Mouse (Mus musculus) hindbrain, embryonic 12.5 days (tissue): ENCODE measurements at regions not wholly inside any gene's neighbourhood (a gene's known extent, or its start where the extent isn't known, plus 50 kb on each side); places are given as distances from the start of the nearest gene placed in this dataset.

Source experiments
- ATAC-seq: fragments of 200-750 bp; cut with Nextera tagmentation; 2 replicates; pipeline ENCODE4 v1.8.0; 2017; ENCODE audit warnings: moderate TSS enrichment; ENCODE audit not compliant: low FRiP score
- H3K27ac ChIP-seq: fragments of 300-500 bp; sonication (generic); 2 replicates; pipeline ENCODE4 v1.5.1; 2016; ENCODE audit warnings: mild to moderate bottlenecking
- H3K27me3 ChIP-seq: fragments of 300-500 bp; sonication (generic); 2 replicates; pipeline ENCODE4 v1.6.1; 2016; ENCODE audit warnings: mild to moderate bottlenecking
- H3K36me3 ChIP-seq: fragments of 300-500 bp; sonication (generic); 2 replicates; pipeline ENCODE4 v1.6.1; 2016; ENCODE audit warnings: mild to moderate bottlenecking
- H3K4me1 ChIP-seq: fragments of 300-500 bp; sonication (generic); 2 replicates; pipeline ENCODE4 v1.6.1; 2016
- H3K4me2 ChIP-seq: fragments of 300-500 bp; sonication (generic); replicated peaks from 2 replicates; pipeline ENCODE4 v1.6.1; 2016; ENCODE audit warnings: mild to moderate bottlenecking
- H3K4me3 ChIP-seq: fragments of 300-500 bp; sonication (generic); 2 replicates; pipeline ENCODE4 v1.5.1; 2016; ENCODE audit warnings: mild to moderate bottlenecking
- H3K9ac ChIP-seq: fragments of 300-500 bp; sonication (generic); 2 replicates; pipeline ENCODE4 v1.6.1; 2016; ENCODE audit warnings: mild to moderate bottlenecking, moderate library complexity
- H3K9me3 ChIP-seq: fragments of 300-500 bp; sonication (generic); replicated peaks from 2 replicates; pipeline ENCODE4 v1.6.1; 2016; ENCODE audit warnings: mild to moderate bottlenecking
- WGBS: fragments of 180-500 bp; shearing (Covaris S2); methylation state at CpG from one replicate; pipeline ENCODE4 v1.1.7; 2016; 5-methylcytosine and 5-hydroxymethylcytosine counted together

DNA sequence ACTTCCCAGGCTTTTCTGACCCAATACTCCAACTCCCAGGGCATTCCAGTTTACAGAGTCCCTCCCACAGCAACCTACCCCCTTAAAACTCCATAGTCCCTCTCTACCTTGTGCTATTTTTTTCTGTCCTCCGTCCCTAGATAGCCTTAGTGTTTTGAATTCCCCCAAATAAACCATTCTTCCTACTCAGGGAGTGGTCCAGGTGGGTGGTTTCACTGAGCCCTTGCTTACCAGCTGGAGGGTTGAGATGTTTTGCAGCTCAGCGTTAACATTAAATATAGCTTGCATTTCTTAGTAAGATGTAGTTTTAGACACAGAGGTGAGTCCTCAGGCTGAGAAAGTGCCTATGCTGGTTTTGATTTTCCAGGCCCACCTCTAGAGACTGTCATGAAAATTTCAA lies 313.0 kb downstream of the Bmper start:
- Histone ChIP-seq H3K4me1 (no peaks in the 10 kb centered on the region), H3K4me3 (no peak overlapping the region), H3K36me3 (no peaks in the 10 kb centered on the region), H3K4me2 (no peak overlapping the region), H3K9me3 (no peaks in the 10 kb centered on the region), H3K27me3 (no peaks in the 10 kb centered on the region), H3K27ac (no peak overlapping the region), H3K9ac (no peak overlapping the region)
- 80% methylated on average over 2 of the region's 2 CpGs for WGBS
- ATAC-seq, result no peak

DNA sequence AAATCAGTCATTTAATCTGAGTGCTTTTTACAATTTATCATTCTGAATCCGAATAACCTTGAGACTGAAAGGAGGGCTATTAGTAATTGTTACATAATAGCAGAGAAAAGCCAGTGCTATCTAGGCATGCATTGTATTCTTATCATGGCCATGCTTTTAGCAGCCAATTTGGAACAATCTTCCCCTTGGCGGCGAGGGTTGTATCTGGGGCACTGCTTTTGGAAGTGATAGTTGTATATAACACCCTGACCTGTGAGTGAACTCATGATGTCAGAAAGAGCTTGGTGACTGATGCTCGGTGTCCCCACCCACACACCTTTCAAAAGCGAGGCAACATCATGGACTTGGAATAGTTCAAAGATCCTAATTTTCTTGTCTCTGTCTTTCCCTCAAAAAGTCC lies 315.2 kb downstream of the Bmper start:
- Histone ChIP-seq H3K9ac (no peak overlapping the region), H3K27me3 (no peaks in the 10 kb centered on the region), H3K4me1 (no peaks in the 10 kb centered on the region), H3K27ac (no peak overlapping the region), H3K9me3 (no peaks in the 10 kb centered on the region), H3K36me3 (no peaks in the 10 kb centered on the region), H3K4me2 (no peak overlapping the region), H3K4me3 (no peak overlapping the region)
- WGBS, result 83% methylated on average over 5 of the region's 5 CpGs
- no peak for ATAC-seq

DNA sequence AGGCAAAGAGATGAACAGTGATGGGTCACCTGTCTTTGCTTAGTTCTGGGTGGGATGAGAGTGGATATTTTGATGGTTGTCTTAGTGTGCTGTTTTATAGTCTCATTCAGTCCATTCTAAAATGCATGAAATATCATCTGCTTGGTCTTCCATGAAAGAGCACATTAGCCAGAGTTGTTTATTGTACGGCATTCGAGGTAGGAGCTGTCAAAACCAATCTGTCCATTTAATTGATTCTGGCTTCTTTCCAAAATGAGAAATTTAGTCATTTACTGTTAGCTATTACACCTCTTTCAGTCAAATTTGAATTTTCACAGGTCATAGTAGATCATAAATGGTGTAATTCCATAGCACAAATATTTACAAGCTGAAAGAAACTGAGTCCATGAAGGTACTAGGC lies 328.8 kb downstream of the Bmper start:
- no peak for ATAC-seq
- Histone ChIP-seq H3K27ac (no peak overlapping the region), H3K4me1 (no peaks in the 10 kb centered on the region), H3K9me3 (no peaks in the 10 kb centered on the region), H3K9ac (no peak overlapping the region), H3K4me2 (no peak overlapping the region), H3K36me3 (no peaks in the 10 kb centered on the region), H3K27me3 (no peaks in the 10 kb centered on the region), H3K4me3 (no peak overlapping the region)
- WGBS, result 73% methylated on average over 2 of the region's 2 CpGs

- no peak for ATAC-seq
- H3K27ac ChIP-seq, result no peak overlapping the region
- H3K9me3 ChIP-seq, result no peaks in the 10 kb centered on the region
- no peak overlapping the region for H3K4me3 ChIP-seq
- H3K4me1 ChIP-seq, result no peaks in the 10 kb centered on the region
- H3K27me3 ChIP-seq, result no peaks in the 10 kb centered on the region
- H3K36me3 ChIP-seq, result no peaks in the 10 kb centered on the region
- H3K9ac ChIP-seq, result no peak overlapping the region
- WGBS, result 87% methylated on average over 1 of the region's 1 CpGs
- no peak overlapping the region for H3K4me2 ChIP-seq
These were observed 330.9 kb downstream of the Bmper start for GRCm38 (mm10) chr9:23553766-23554165.

GRCm38 (mm10) chr9:23557601-23558000 lies 334.7 kb downstream of the Bmper start:
- Histone ChIP-seq H3K36me3 (no peaks in the 10 kb centered on the region), H3K4me2 (no peak overlapping the region), H3K27ac (no peak overlapping the region), H3K27me3 (no peaks in the 10 kb centered on the region), H3K9ac (no peak overlapping the region), H3K4me3 (no peak overlapping the region), H3K9me3 (no peaks in the 10 kb centered on the region), H3K4me1 (no peaks in the 10 kb centered on the region)
- ATAC-seq, result no peak
- WGBS, result 88% methylated on average over 3 of the region's 3 CpGs

GRCm38 (mm10) chr9:23561924-23562323 lies 339.0 kb downstream of the Bmper start:
- Histone ChIP-seq H3K4me1 (no peaks in the 10 kb centered on the region), H3K27me3 (no peaks in the 10 kb centered on the region), H3K4me3 (no peak overlapping the region), H3K9ac (no peak overlapping the region), H3K27ac (no peak overlapping the region), H3K9me3 (no peaks in the 10 kb centered on the region), H3K4me2 (no peak overlapping the region), H3K36me3 (no peaks in the 10 kb centered on the region)
- no peak for ATAC-seq
- WGBS, result 73% methylated on average over 3 of the region's 3 CpGs

DNA sequence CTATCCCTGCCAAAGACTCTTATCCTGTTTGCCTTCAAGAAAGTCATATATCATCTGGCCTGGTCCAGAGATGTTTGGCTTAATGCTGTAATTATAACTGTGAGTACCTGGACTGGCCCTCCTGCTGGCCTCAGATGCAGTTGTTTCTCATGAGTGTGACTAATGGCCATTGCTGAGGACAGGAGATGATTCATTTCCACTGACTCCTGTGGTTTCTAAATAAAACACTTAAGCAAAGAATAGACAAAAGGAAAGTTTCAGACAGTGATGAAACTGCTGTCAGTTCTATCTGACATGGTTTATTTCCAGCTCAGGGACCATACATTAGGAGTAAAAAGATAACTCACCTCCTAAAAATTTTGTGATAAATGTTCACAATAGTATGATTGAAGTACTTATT lies 344.2 kb downstream of the Bmper start:
- no peak overlapping the region for H3K9ac ChIP-seq
- H3K27ac ChIP-seq, result no peak overlapping the region
- H3K36me3 ChIP-seq, result no peaks in the 10 kb centered on the region
- H3K27me3 ChIP-seq, result no peaks in the 10 kb centered on the region
- ATAC-seq, result no peak
- H3K4me2 ChIP-seq, result no peak overlapping the region
- H3K4me1 ChIP-seq, result no peaks in the 10 kb centered on the region
- no peaks in the 10 kb centered on the region for H3K9me3 ChIP-seq
- no peak overlapping the region for H3K4me3 ChIP-seq

DNA sequence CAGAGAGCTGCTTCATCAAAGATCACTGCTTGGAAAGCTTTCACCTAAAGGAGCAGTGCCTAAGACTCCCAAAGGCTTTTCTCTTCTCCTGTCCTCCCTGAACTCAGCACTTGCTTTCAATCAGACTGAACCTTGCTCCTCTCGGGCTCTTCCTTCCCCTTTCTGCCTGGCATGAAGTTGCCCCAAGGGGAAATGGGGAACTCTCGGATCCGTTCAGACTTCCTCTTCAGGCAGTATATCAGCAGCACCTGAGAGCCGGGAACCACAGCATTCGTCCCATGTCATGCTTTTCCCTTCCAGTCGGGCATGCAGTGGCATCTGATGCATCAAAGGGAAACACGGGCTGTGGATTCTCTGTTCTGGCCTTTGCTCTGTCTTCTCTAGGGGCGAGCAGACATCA lies 347.3 kb downstream of the Bmper start:
- Histone ChIP-seq H3K36me3 (no peaks in the 10 kb centered on the region), H3K27me3 (no peaks in the 10 kb centered on the region), H3K4me1 (no peaks in the 10 kb centered on the region), H3K27ac (no peak overlapping the region), H3K9me3 (no peaks in the 10 kb centered on the region), H3K9ac (no peak overlapping the region), H3K4me2 (no peak overlapping the region), H3K4me3 (no peak overlapping the region)
- no peak for ATAC-seq
- 79% methylated on average over 8 of the region's 8 CpGs for WGBS

DNA sequence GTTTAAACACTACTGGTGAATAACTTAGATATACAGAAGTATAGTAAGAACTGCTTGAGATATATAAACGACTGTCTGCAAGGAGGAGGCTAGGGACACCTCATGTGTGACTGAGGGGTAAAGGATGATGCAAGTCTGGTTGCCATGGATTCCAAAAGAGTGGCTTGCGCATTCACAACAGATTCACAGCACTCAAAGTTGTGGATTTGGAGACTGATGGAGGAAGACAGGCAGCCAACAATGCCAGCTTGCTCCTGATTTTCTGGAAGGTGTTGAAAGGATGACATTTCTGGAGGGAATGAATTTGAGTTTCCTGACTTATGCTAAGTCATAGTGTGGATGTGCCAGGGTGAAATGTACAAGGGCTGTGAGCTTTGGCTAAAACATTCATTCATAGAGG lies 353.4 kb downstream of the Bmper start:
- Histone ChIP-seq H3K4me1 (no peaks in the 10 kb centered on the region), H3K4me3 (no peak overlapping the region), H3K36me3 (no peaks in the 10 kb centered on the region), H3K9ac (no peak overlapping the region), H3K9me3 (no peaks in the 10 kb centered on the region), H3K27ac (no peak overlapping the region), H3K4me2 (no peak overlapping the region), H3K27me3 (no peaks in the 10 kb centered on the region)
- no peak for ATAC-seq
- 81% methylated on average over 2 of the region's 2 CpGs for WGBS

DNA sequence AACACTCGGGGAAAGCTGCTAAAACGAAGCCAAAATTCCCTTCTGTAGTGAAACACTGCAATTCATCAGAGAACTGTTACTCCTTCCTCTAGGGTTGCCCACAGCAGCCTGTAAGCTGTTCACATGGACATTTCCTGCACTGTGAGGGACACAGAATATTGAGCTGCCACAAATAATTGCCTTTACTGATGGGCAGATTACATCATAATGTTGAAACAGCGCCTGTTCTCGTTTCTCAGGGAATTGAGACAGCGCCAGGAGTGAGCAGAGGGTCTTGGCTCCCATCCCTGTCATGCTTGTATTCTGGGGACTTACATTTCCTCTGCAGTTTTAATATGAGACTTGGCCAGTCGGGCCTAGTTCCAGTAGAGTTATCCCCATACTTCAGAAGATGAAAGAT lies 357.3 kb downstream of the Bmper start:
- H3K4me1 ChIP-seq, result no peaks in the 10 kb centered on the region
- H3K9me3 ChIP-seq, result no peaks in the 10 kb centered on the region
- 76% methylated on average over 6 of the region's 6 CpGs for WGBS
- no peak overlapping the region for H3K4me2 ChIP-seq
- H3K27me3 ChIP-seq, result no peaks in the 10 kb centered on the region
- H3K27ac ChIP-seq, result no peak overlapping the region
- no peak overlapping the region for H3K4me3 ChIP-seq
- H3K36me3 ChIP-seq, result no peaks in the 10 kb centered on the region
- no peak for ATAC-seq
- H3K9ac ChIP-seq, result no peak overlapping the region

DNA sequence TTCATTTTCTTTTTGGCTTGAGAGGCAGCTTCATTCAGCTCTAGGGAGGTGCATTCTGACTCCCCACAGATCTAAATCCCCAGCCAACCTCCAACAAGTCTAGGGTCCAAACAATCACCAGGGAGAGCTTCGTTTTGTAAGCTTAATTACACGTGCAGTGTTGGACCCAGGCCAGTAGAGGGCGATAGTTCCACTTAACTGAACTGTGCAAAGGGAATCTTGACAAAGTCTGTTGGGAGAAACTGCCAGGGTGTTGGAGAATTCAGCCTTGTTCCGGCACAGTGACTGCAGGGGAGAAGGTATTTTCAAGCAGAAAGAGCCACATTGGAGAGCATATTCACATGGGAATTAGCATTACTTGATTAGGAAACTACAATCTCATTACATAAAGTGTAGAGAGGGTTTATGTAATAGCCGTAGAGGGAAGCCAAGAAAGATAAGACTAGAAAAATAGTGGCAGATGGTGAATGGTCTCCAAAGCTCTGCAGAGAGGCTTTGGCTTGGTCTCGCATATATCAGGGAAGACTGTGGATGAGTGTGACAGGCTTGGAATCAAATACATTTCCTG lies 358.2 kb downstream of the Bmper start:
- peak; percentile 67; the same call in 1 of the 2 replicates for ATAC-seq
- H3K9ac ChIP-seq, result no peak overlapping the region
- H3K27me3 ChIP-seq, result no peaks in the 10 kb centered on the region
- no peaks in the 10 kb centered on the region for H3K9me3 ChIP-seq
- H3K36me3 ChIP-seq, result no peaks in the 10 kb centered on the region
- no peaks in the 10 kb centered on the region for H3K4me1 ChIP-seq
- H3K4me3 ChIP-seq, result no peak overlapping the region
- no peak overlapping the region for H3K27ac ChIP-seq
- 16% methylated on average over 6 of the region's 6 CpGs for WGBS
- H3K4me2 ChIP-seq, result no peak overlapping the region

DNA sequence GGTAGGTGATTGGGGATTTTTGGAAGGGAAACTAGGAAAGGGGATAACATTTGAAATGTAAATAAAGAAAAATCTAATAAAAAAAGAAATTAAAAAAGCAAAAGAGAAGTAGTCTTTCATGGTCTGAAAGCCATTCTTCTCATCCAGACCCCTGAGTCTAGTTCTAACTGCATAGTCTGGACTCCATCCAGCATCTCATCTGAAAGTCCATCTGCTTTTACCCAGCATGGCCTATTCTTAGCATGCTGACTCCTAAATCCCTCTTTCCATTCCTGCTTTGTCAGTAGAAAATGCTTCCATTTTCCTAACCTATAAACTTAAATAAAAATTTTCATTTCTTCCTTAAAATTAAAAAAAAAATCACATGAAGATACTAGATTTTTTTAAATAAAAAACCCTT lies 361.7 kb downstream of the Bmper start:
- no peak overlapping the region for H3K9ac ChIP-seq
- H3K27ac ChIP-seq, result no peak overlapping the region
- H3K27me3 ChIP-seq, result no peaks in the 10 kb centered on the region
- no peak overlapping the region for H3K4me2 ChIP-seq
- no peaks in the 10 kb centered on the region for H3K9me3 ChIP-seq
- no peak for ATAC-seq
- H3K36me3 ChIP-seq, result no peaks in the 10 kb centered on the region
- no peak overlapping the region for H3K4me3 ChIP-seq
- H3K4me1 ChIP-seq, result no peaks in the 10 kb centered on the region

GRCm38 (mm10) chr9:23589024-23589423 lies 366.1 kb downstream of the Bmper start:
- H3K9ac ChIP-seq, result no peak overlapping the region
- H3K9me3 ChIP-seq, result no peaks in the 10 kb centered on the region
- no peak overlapping the region for H3K4me2 ChIP-seq
- H3K27ac ChIP-seq, result no peak overlapping the region
- H3K27me3 ChIP-seq, result no peaks in the 10 kb centered on the region
- no peak overlapping the region for H3K4me3 ChIP-seq
- H3K4me1 ChIP-seq, result no peaks in the 10 kb centered on the region
- WGBS, result 24% methylated on average over 2 of the region's 2 CpGs
- no peak for ATAC-seq
- H3K36me3 ChIP-seq, result no peaks in the 10 kb centered on the region

GRCm38 (mm10) chr9:23591906-23592305 lies 369.0 kb downstream of the Bmper start:
- Histone ChIP-seq H3K27ac (no peak overlapping the region), H3K36me3 (no peaks in the 10 kb centered on the region), H3K4me1 (no peaks in the 10 kb centered on the region), H3K27me3 (no peaks in the 10 kb centered on the region), H3K9ac (no peak overlapping the region), H3K9me3 (no peaks in the 10 kb centered on the region), H3K4me2 (no peak overlapping the region), H3K4me3 (no peak overlapping the region)
- ATAC-seq, result no peak
